Mouse (Mus musculus) c-Kit-positive CD71-positive TER-119-positive erythroid progenitor cells, embryonic 14.5 days (primary cell): ENCODE results near the gene Elmod3.
"Not testable (repeated sequence)": the region's sequence is repeated elsewhere in the genome, so short reads cannot be mapped to it uniquely, and the experiment has no call there.

Experiments
- DNase-seq: peaks from one replicate; pipeline ENCODE4 v3.0.0-alpha.2; 2013; ENCODE audit warnings: low spot score

Elmod3 gene

DNA sequence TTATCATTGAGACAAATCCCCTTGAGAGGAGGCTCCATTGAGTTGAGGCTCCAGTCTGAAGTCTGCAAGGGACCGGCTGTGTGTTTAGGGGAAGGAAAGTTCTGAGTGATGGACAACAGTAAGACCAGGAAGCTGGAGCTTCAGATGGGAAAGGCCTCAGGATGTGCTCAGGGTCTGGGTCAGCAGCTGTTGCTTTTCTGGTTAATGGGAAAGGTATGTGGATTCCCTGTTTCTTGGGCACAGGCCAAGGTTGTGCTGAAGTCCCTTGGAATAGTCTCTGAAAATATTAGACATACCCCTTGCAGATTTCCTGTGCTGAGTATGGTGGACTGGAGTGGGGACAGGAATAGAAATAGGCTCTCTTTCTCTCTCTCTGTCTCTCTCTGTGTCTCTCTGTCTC, 64.7 kb downstream of the Elmod3 start:
- DNase-seq: not testable (repeated sequence)

DNA sequence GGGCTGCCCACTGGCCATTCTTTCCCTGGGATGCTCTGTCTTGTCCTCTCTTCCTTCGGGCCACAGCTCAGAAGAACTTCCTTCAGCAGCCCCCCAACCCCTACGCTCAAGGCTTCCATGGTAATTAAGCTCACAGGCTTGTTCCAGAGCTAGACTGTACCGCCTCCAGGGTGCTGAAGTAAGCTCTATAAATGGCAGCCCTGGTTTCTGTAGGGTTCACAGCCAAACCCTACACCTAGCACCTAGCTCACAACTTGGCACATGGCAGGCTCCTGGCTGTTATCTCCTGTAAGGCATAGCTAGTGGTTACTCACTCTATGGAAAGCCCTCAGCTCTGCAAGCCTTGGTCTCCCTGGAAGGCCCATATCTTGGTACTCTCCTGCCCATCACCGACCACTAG, 65.6 kb downstream of the Elmod3 start:
- no peak for DNase-seq

DNA sequence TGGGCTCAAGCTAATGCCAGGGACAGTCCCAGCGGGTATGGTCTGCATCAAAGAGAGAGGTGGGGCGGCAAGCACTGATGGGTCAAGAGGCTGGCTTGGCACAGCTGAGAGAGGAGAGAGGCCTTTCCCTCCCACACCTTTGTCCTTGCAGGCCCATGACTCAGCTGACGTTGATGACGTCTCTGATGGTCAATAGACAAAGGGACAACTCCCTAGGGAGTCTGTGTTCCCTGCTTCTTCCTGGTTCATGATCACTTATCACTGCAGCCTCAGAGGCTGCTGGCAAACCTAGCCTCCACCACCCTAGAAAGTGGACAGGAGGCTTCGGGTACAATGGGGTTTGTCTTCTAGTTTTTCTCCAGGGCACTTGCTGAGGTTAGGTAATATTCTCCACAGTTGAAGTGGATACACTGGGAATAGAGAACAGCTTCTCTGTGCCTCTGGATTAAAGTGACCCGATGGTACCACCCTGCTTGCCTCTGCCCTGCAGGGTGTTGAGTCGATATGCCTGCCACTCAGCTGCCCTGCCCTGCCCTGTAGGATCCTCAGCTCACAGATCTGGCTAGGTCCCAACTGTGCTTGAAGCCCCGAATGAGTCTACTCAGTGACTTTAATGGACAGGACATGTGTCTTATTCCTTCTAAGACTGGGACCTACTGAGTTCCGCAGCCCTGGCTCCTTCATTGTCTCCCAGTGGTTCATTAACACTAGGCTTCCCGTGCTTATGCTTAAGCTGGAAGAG, 69.6 kb downstream of the Elmod3 start:
- DNase-seq: no peak

DNA sequence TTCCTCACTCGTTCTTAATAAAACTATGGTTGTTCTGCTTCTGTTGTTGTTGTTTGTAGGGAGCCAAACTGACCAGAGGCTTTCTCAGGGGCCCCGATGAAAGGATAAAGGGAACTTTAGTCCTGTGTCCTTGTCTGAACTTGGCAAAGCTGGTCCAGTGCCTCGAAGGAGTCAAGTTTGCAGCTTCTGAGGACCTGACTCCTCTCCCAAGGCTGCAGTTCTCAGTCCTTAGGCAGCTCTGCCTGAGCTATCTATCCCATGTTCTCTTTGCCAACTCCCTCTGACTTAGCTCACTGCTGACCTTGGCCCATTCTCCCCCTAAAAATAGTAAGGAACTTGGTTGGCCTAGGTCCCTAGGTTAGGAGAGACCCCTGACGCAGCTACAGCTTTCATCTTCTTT, 71.1 kb downstream of the Elmod3 start:
- DNase-seq: no peak

DNA sequence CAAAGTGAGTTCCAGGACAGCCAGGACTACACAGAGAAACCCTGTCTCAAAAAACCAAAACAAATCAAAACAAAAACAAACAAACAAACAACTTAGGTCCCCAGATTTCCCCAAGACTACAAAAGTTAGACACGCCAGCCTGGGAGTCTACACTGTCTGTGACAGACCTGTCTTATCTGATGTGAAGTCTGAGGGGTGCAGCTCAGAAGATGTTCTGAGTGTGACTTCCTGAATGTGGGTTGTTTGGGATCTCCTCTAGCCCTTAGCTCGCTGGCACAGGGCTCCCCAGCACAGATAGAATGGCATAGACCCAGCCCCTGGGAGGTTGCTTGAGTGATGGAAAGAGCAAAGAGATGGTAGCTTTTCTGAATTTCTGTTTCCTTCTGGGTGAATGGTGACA, 74.1 kb downstream of the Elmod3 start:
- DNase-seq: no peak

DNA sequence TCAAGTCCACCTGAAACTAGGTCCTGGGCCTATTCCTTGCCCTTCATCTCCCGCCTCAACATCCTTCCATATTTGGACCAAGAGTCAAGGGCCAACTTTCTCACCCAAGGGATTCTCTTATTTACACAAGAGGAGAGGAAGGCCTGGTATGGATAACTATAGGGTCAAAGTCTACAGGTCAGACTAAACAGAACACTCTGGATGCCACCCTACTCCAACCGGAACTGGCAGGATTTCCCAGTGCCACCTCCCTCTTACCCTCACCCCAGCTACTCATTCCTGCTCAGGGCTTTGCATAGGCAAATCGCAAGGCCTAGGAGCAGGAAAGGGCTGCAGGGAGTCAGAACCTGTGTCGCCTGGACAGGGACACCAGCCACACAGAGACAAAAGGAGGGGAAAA, 75.0 kb downstream of the Elmod3 start:
- no peak for DNase-seq

DNA sequence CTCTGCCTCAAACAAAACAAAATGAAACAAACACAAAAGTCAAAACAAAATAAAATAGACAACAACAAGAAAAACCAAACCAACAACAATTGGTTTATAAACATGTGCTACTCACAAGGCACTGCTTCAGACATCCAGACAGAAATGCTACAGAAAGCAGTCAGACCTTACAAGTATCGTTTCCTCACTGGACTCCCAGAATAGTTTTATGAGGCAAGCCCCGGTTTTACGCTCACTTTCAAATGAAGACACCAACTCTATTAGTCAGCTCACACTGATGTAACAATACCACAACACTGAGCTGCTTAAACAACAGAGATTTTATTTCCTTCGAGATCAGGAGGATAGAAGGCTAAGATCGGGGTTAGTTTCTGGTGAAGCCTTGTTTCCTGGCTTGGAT, 75.9 kb downstream of the Elmod3 start:
- DNase-seq: no peak

DNA sequence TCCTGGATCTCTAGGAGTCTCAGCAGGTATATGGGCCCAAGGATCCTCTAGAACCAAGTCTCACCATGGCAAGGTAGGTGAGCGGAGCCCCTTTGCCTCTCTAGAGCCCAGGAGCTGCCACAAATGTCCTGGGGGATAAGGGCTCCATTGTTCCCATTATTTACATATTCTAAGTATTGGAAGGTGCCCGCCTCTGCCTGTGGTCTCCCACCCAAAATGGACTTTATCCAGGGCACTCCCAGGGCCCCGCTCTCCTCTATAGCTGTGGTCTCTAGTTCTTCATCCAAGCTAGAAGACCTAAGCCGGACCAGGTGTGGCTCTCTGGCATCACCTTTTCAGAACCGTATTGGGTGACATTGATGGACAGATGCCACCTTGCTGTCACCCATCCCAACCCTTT, 76.6 kb downstream of the Elmod3 start, which contains the start of gene Sh2d6:
Gene Sh2d6 (minus strand): TSS at position 101 of the 400 bp plus-strand sequence.
- DNase-seq: no peak

DNA sequence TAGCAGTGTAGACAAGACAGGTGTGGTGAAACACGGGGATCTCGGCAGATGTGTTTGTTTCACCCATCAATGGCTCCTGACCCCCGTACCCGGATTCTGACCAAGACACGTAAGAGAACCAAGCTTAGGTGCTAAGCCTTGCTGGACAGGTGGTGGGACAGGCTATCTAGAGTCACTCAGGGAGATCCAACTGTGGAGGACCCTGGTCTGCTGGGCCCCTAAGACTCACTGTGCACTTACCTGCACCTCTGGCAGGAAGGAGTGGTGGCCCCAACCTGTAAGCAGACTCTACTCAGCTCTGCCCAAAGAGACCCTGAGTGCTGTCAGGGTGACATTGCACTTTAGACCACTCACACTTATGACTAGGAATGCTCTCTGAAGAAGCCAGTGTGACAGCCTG, 77.3 kb downstream of the Elmod3 start:
- no peak for DNase-seq

DNA sequence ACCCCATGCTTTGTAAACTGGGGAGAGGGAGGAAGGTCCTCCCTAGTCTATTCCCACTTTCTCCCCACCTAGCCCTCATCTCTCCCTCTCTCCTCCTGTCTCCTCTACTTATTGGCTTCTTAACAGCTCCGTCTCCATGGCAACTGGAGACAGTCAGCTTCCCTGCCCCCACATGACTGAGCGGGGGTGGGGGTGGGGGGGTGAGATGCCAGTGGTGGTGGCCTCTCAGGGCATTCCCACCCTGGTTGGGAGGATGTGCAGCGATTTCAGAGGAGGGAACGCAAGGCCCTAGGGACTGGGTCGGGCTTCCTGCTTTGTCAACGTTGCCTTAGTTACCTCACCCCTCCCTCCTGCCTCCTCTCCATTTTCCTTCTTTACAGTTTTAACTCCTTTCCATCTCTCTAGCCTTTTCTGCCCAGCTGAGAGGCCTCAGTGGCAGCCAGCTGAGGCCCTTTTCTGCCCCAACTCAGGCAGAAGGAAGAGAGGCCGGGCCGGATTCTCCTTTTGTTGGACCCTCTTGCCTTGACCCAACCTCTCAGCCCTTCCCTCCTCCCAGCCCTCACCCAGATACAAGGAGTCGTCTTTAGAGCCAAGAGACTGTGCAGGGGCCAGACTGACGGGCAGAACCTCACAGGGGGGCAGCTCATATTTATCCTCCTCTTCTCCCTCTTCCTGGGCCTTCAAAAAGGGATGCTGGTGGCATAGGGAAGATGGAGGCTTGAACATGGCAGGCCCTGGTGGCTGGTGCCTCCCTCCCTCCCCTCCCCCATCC, 78.1 kb downstream of the Elmod3 start:
- no peak for DNase-seq

DNA sequence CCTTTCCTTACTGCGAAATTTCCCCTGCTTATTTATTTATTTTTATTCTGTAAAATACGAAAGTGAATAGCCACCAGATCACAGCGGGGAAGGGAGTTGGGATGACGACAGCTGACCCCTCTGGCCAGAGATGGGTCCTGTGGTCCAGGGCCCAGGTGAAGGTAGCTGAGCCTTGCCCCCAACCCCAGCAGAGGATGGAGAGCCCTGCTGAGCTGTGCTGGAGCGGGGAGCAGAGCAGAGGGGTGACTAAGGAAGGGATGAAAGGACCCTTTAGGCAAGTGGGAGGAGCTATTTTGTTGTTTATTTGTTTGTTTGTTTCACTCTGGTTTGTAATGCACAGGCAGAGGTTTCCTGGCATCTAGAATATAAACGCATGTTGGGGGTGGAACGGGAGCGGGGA, 78.9 kb downstream of the Elmod3 start:
- DNase-seq: no peak

DNA sequence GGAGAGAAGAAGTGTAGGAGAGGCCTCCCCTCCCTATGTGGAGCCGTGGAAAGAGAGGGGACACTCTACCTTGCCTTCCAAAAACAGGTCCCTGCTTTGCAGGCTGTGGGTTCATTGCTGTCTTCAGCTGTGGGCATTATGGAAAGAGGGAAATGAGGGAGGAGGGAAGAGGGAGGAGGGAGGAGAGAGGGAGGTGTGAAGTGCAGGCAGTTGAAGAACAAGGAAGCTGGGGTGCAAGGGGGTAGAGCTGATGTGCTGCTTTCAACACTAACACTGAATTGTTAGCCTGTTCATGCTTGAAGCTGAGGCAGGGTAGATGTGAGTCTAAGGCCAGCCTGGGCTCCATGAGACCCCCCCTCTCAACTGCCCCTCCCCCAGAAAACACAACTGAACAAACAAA, 79.4 kb downstream of the Elmod3 start:
- no peak for DNase-seq
